Mouse (Mus musculus): ENCODE data around the gene Cdk10.

- TF ChIP-seq CTCF (IDR thresholded peaks at IDR 0.05; ENCODE audit: low read depth, low read length): no peak
- no peak for TF ChIP-seq POLR2A (IDR thresholded peaks at IDR 0.05; ENCODE audit: borderline replicate concordance, low read depth, low read length)
Measured at GRCm38 (mm10) chr8:123271147-123271546, 46.5 kb downstream of the Cdk10 start.
